Mouse (Mus musculus) myocyte (in vitro differentiated cells): Measurements from ENCODE around the gene Olfr8. TPM values are rescaled to one million over a fixed set of nuclear protein-coding genes. Genes with fewer than 3 reads are reported as not detected.
"Not testable (repeated sequence)": the region's sequence is repeated elsewhere in the genome, so short reads cannot be mapped to it uniquely, and the experiment has no call there.

Source experiments
- H3K27me3 ChIP-seq: one replicate; pipeline ENCODE4 v1.6.1; 2011; ENCODE audit not compliant: control insufficient read depth, insufficient read depth, insufficient read length
- H3K36me3 ChIP-seq: one replicate; pipeline ENCODE4 v1.6.1; 2011; ENCODE audit not compliant: control insufficient read depth, insufficient read depth
- H3K4me2 ChIP-seq: one replicate; pipeline ENCODE4 v1.6.1; 2011; ENCODE audit warnings: low read depth, control low read depth
- H3K4me3 ChIP-seq: one replicate; pipeline ENCODE4 v1.5.1; 2011; ENCODE audit warnings: mild to moderate bottlenecking, control low read depth, moderate library complexity
- H3K79me2 ChIP-seq: one replicate; pipeline ENCODE4 v1.6.1; 2011; ENCODE audit not compliant: control insufficient read depth, insufficient read depth
- H3ac ChIP-seq: one replicate; pipeline ENCODE4 v1.6.1; 2011; ENCODE audit not compliant: control insufficient read depth, insufficient read length
- CEBPB ChIP-seq: IDR thresholded peaks from 2 replicates; pipeline ENCODE4 v1.6.1; 2011; ENCODE audit warnings: mild to moderate bottlenecking, moderate library complexity; ENCODE audit not compliant: poor library complexity, insufficient read depth, severe bottlenecking
- MYOG ChIP-seq, 3 experiments: IDR thresholded peaks; one replicate each; pipeline ENCODE4 v1.6.1; 2011; ENCODE audit warnings: control low read depth in 2 of 3, low read depth in 2 of 3, mild to moderate bottlenecking in 2 of 3; ENCODE audit not compliant: insufficient read length in 2 of 3, control insufficient read depth in 1 of 3, insufficient read depth in 1 of 3
- POLR2AphosphoS2 ChIP-seq: IDR thresholded peaks from one replicate; pipeline ENCODE4 v1.6.1; 2011; ENCODE audit warnings: low read depth, control low read depth; ENCODE audit not compliant: insufficient read length
- REST ChIP-seq: IDR thresholded peaks from one replicate; pipeline ENCODE4 v1.6.1; 2011; ENCODE audit warnings: mild to moderate bottlenecking, control low read depth, moderate library complexity; ENCODE audit not compliant: insufficient read depth, insufficient read length
- TCF12 ChIP-seq: IDR thresholded peaks from one replicate; pipeline ENCODE4 v1.6.1; 2011; ENCODE audit warnings: mild to moderate bottlenecking, control low read depth; ENCODE audit not compliant: poor library complexity, insufficient read depth, severe bottlenecking
- TCF3 ChIP-seq: IDR thresholded peaks from one replicate; pipeline ENCODE4 v1.6.1; 2011; ENCODE audit warnings: low read depth, control low read depth; ENCODE audit not compliant: insufficient read length
- polyA plus RNA-seq: library from polyadenylated mRNA; unstranded; fragments of >200 nt; fragmentation: generic; extraction: Trizol; gene quantifications from one replicate; pipeline ENCODE4 v1.2.1, GENCODE M21; 2012; ENCODE audit warnings: missing spikeins

The Olfr8 gene
- not detected for polyA plus RNA-seq

DNA sequence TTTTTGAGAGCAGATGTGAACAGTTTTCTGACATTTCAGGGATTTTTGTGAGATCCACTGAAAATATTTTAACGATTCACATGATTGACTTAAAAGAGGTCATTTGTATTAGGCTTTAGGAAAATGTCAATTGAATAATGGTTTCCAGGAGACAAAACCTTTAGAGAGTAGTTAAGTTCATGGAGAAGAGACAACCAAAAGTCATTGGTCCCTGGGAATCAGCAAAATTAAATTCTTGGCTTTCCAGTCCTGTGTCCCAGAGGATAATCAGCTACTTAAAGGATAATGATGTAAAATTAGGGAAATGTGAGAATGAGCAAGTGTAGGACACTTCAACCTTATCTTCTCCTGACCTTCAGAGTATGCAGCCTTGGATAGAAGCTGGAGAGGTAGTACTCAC is at the start of gene Olfr8:
Olfr8 (plus strand) TSS at position 301 of the 400 bp plus-strand sequence.
- not testable (repeated sequence) for H3K36me3 ChIP-seq, H3ac ChIP-seq, H3K79me2 ChIP-seq, H3K27me3 ChIP-seq, H3K4me2 ChIP-seq, H3K4me3 ChIP-seq

- not testable (repeated sequence) for H3K27me3 ChIP-seq, H3K36me3 ChIP-seq, H3K4me3 ChIP-seq, H3K79me2 ChIP-seq, H3ac ChIP-seq, H3K4me2 ChIP-seq
These were observed 37.6 kb upstream of the Olfr8 start, which contains the start of gene Olfr1354 for GRCm38 (mm10) chr10:78912871-78913270. Olfr1354 (plus strand) TSS chr10:78913171.

DNA sequence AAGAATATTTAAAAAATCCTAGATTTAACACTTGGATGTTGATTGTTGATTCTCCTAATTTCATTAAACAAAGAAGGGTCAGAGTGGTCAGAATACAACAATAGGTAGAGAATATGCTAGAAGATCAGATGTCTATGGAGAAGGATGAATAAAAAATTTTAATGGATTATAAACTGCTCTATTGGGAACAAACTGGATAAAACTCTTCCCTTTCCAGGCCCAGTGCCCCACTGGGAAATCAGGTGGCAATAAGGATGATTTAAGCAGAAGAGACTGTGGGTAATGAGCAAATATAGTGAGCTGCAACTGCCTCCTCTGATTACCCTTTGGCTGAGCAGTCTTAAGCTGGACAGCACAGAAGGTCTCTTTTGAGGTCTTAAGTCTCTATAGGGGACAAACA is 12.6 kb downstream of the Olfr8 start, which contains the start of gene Olfr1353:
Olfr1353 (plus strand) TSS at position 301 of the 400 bp plus-strand sequence.
- H3K36me3 ChIP-seq, H3ac ChIP-seq, H3K79me2 ChIP-seq, H3K4me2 ChIP-seq, H3K4me3 ChIP-seq, H3K27me3 ChIP-seq: not testable (repeated sequence)

DNA sequence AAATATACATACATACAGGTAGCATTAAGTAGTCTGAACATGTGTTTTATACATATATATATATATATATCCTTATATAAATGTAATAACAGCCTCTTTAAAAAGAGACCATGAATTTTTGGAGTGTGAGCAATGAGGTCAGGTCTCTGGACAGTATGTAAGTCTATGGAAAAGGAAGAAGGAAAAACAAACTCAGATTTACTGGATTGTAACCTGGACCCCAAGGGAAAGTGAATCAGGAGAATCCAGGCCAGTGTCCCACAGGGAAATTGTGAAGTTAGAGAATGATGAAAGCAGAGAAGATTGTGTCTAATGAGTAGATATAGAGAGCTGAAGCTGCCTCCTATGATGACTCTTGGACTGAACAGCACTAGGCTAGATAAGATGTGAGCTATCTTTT is 30.3 kb downstream of the Olfr8 start, which contains the start of gene Olfr1352:
Olfr1352 (plus strand) TSS at position 301 of the 400 bp plus-strand sequence.
- H3K36me3 ChIP-seq: no peaks in the 10 kb centered on the region
- no peaks in the 10 kb centered on the region for H3K79me2 ChIP-seq
- no peak within 1 kb of the TSS for H3ac ChIP-seq
- TF ChIP-seq REST (no peak), TCF3 (no peak), MYOG (IDR thresholded peaks at IDR 0.05; ENCODE audit: control insufficient read depth in 1 of 3, insufficient read depth in 1 of 3, insufficient read length in 2 of 3, low read depth in 2 of 3) (no peak), POLR2AphosphoS2 (no peak), TCF12 (no peak), CEBPB (no peak)
- H3K4me3 ChIP-seq: no peak within 1 kb of the TSS
- no peak within 1 kb of the TSS for H3K4me2 ChIP-seq
- H3K27me3 ChIP-seq: no peaks in the 10 kb centered on the region

Other genes starting within 250 kb of the Olfr8 start
- not detected for gene Casp14, start 232.3 kb upstream of the Olfr8 start, polyA plus RNA-seq
- gene Ccdc105, start 197.6 kb upstream of the Olfr8 start, polyA plus RNA-seq: not detected
- 0.05 TPM for gene Slc1a6, start 170.1 kb upstream of the Olfr8 start, polyA plus RNA-seq
- not detected for gene Olfr1356, start 98.5 kb upstream of the Olfr8 start, polyA plus RNA-seq
- gene Olfr1355, start 75.1 kb upstream of the Olfr8 start, polyA plus RNA-seq: not detected
- not detected for gene Olfr1354, start 37.5 kb upstream of the Olfr8 start, polyA plus RNA-seq
- not detected for gene Olfr1353, start 12.7 kb downstream of the Olfr8 start, polyA plus RNA-seq
- not detected for gene Olfr1352, start 30.4 kb downstream of the Olfr8 start, polyA plus RNA-seq
- not detected for gene Olfr1351, start 61.8 kb downstream of the Olfr8 start, polyA plus RNA-seq
- not detected for gene Olfr57, start 78.1 kb downstream of the Olfr8 start, polyA plus RNA-seq
- gene 2610008E11Rik, start 147.0 kb downstream of the Olfr8 start, polyA plus RNA-seq: 3.0 TPM
- not detected for gene Vmn2r80, start 198.1 kb downstream of the Olfr8 start, polyA plus RNA-seq